Mouse (Mus musculus): Measurements from ENCODE around the gene Mpv17l2. TPM values are rescaled to one million over a fixed set of nuclear protein-coding genes. Genes with fewer than 3 reads are reported as not detected.

Mpv17l2 gene
- polyA plus RNA-seq, 1 experiment from 2014 or later, result 34.5 TPM

- Histone ChIP-seq H3K4me1 (no peaks in the 10 kb centered on the region), H3K36me3 (replicated peaks) (no peaks in the 10 kb centered on the region), H3K4me3 (replicated peaks) (no peak overlapping the region), H3K9me3 (no peaks in the 10 kb centered on the region), H3K27me3 (peaks cover 21% of the 10 kb centered on the region), H3K27ac (no peak overlapping the region), H3K4me2 (no peak overlapping the region), H3K9ac (no peak overlapping the region)
- peak; percentile 60; the same call in 1 of the 2 replicates for ATAC-seq (ENCODE audit: low FRiP score)
- 9% methylated on average over 3 of the region's 3 CpGs for whole genome bisulfite sequencing
Measured at GRCm38 (mm10) chr8:70720739-70721138, 40.0 kb downstream of the Mpv17l2 start.

GRCm38 (mm10) chr8:70719796-70720270 is 40.9 kb downstream of the Mpv17l2 start:
- ATAC-seq (ENCODE audit: low FRiP score), result no peak
- no peaks in the 10 kb centered on the region for H3K4me1 ChIP-seq
- no peaks in the 10 kb centered on the region for H3K36me3 ChIP-seq (replicated peaks)
- H3K27me3 ChIP-seq, result peaks cover 29% of the 10 kb centered on the region
- H3K4me2 ChIP-seq, result no peak overlapping the region
- H3K27ac ChIP-seq, result no peak overlapping the region
- 73% methylated on average over 9 of the region's 9 CpGs for WGBS
- no peak overlapping the region for H3K4me3 ChIP-seq (replicated peaks)
- H3K9me3 ChIP-seq, result no peaks in the 10 kb centered on the region
- no peak overlapping the region for H3K9ac ChIP-seq

GRCm38 (mm10) chr8:70718297-70718696 is 42.4 kb downstream of the Mpv17l2 start, which contains the start of gene Gm3336:
Gm3336 (plus strand) TSS chr8:70718543.
- H3K9me3 ChIP-seq, result no peaks in the 10 kb centered on the region
- no peaks in the 10 kb centered on the region for H3K4me1 ChIP-seq
- peaks cover 24% of the 10 kb centered on the region for H3K27me3 ChIP-seq
- H3K4me3 ChIP-seq (replicated peaks), result no peak within 1 kb of the TSS
- no peak within 1 kb of the TSS for H3K9ac ChIP-seq
- ATAC-seq (ENCODE audit: low FRiP score), result 0 out of 2 replicates have a peak, but pooled peaks have one; percentile 25
- no peaks in the 10 kb centered on the region for H3K36me3 ChIP-seq (replicated peaks)
- no peak within 1 kb of the TSS for H3K4me2 ChIP-seq
- no peak within 1 kb of the TSS for H3K27ac ChIP-seq
- WGBS, result under 1% methylated on average over 18 of the region's 19 CpGs

DNA sequence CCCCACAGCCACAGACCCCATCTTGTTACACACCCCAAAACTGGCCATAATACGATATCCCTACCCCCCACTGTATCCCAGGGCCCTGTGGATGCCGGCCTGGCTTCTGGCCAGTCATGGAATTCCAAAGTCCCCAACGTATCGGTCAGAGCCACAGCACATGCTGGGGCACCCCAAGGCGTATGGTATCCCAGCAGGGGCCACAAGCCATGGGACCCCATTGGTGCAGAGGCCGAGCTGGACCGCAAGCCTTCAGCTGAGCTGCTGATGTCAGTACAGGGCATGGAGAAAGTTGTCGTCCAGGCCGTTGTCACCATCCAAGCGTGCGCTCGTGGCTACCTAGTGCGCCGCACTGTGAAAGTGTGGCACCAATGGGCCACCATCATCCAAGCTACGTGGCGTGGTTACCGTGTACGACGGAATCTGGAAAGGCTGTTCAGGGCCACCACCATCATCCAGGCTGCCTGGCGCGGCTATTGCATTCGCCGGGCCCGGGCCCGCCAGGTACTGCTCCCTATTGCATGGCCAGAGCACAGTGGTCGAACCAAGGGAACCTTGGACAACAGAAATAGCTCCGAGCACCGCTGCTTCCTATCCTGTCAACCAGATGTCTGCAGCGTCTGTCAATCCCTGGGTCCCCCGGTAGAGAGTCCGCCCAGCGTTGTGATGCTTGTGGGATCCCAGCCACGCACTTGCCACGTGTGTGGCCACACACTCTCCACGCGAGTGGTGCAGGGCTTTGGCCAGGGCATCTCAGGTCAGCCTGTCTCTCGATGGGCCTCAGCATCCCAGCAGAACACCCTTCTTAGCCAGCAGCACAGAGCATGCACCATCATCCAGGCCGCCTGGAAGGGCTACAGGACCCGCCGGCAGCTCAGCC is 44.0 kb downstream of the Mpv17l2 start:
- peaks cover 24% of the 10 kb centered on the region for H3K27me3 ChIP-seq
- 85% methylated on average over 40 of the region's 40 CpGs for WGBS
- no peak overlapping the region for H3K9ac ChIP-seq
- H3K4me2 ChIP-seq, result no peak overlapping the region
- H3K36me3 ChIP-seq (replicated peaks), result no peaks in the 10 kb centered on the region
- H3K4me3 ChIP-seq (replicated peaks), result no peak overlapping the region
- no peak for ATAC-seq (ENCODE audit: low FRiP score)
- no peak overlapping the region for H3K27ac ChIP-seq
- no peaks in the 10 kb centered on the region for H3K4me1 ChIP-seq
- H3K9me3 ChIP-seq, result no peaks in the 10 kb centered on the region

- Histone ChIP-seq H3K9ac (no peak overlapping the region), H3K36me3 (replicated peaks) (no peaks in the 10 kb centered on the region)
- no peak for ATAC-seq (ENCODE audit: low FRiP score)
Measured at GRCm38 (mm10) chr8:70715086-70715485, 45.7 kb downstream of the Mpv17l2 start.

DNA sequence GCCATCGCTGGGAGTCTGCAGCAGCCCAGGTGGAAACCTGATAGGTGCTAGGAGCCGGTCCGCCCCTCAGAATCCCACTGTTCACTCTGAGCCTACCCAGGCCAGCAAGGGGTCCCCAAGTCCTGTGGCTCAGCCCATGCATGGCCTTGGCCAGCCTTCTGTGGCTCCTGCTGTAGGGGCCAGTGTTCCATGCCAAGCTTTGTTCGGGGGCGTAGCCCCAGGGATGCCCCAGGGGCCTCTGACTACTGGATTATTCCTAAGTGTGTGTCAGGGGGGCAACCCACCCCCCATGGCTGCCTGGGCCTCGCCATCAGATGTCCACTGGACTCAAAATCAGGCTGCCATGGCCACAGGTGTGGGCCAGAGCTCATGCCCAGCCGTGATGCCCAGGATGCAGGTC is 46.8 kb downstream of the Mpv17l2 start:
- Histone ChIP-seq H3K36me3 (replicated peaks) (no peaks in the 10 kb centered on the region), H3K27me3 (peaks cover 12% of the 10 kb centered on the region), H3K4me2 (no peak overlapping the region), H3K9me3 (no peaks in the 10 kb centered on the region), H3K27ac (no peak overlapping the region), H3K4me3 (replicated peaks) (no peak overlapping the region), H3K9ac (no peak overlapping the region), H3K4me1 (no peaks in the 10 kb centered on the region)
- no peak for ATAC-seq (ENCODE audit: low FRiP score)
- 80% methylated on average over 7 of the region's 7 CpGs for WGBS

More at GRCm38 (mm10) chr8:70715086-70715485, 45.7 kb downstream of the Mpv17l2 start:
- WGBS, result 76% methylated on average over 2 of the region's 2 CpGs
- no peak overlapping the region for H3K27ac ChIP-seq
- H3K27me3 ChIP-seq, result peaks cover 20% of the 10 kb centered on the region
- no peaks in the 10 kb centered on the region for H3K4me1 ChIP-seq
- no peaks in the 10 kb centered on the region for H3K9me3 ChIP-seq
- H3K4me3 ChIP-seq (replicated peaks), result no peak overlapping the region
- H3K4me2 ChIP-seq, result no peak overlapping the region

DNA sequence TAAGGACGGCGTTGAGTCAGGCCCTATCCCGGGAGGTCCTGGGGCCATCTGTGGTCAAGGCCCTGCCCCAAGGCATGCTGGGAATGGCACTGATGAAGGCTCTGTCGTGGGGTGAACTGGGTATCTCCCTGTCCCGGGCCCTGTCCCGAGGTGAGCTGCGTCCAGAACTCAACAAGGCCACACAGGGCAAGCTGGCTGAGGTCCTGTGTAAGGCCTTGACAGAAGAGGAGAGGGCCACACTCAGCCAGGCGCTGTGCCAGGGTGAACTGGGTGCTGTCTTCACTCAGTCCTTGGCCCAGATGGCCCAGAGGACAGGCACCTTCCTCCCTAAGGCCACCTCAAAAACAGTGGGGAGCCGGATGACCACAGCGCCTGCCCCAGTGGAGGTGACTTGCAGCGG is 49.7 kb downstream of the Mpv17l2 start:
- no peak overlapping the region for H3K27ac ChIP-seq

DNA sequence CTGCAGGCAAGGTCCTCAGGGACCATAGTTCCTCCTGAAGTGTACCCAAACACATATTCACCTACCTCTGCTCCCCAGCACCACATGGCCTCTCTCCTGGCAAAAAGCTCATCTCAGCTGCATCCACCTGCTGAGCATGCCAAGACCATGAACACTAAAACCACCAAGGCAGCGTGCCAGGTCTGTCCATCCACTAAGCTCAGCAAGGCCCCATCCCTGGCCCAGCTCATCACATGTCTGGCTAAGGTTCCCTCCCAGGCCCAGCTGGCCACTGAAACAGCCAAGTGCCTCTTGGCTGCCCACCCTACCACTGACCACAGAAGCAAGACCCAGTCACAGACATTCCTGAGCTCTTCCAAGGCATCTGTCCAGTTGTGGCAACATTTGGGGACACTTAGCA is 50.5 kb downstream of the Mpv17l2 start:
- no peak overlapping the region for H3K4me2 ChIP-seq
- 95% methylated on average over 1 of the region's 1 CpGs for WGBS
- no peaks in the 10 kb centered on the region for H3K9me3 ChIP-seq
- H3K27ac ChIP-seq, result no peak overlapping the region
- H3K27me3 ChIP-seq, result 0 out of 2 replicates have a peak, but pooled peaks cover 3% of the 10 kb centered on the region
- no peak for ATAC-seq (ENCODE audit: low FRiP score)
- H3K4me1 ChIP-seq, result no peaks in the 10 kb centered on the region
- H3K9ac ChIP-seq, result no peak overlapping the region
- H3K4me3 ChIP-seq (replicated peaks), result no peak overlapping the region
- H3K36me3 ChIP-seq (replicated peaks), result no peaks in the 10 kb centered on the region

More for the DNA sequence above, 49.7 kb downstream of the Mpv17l2 start:
- Histone ChIP-seq H3K4me2 (no peak overlapping the region), H3K36me3 (replicated peaks) (no peaks in the 10 kb centered on the region), H3K4me1 (no peaks in the 10 kb centered on the region), H3K9ac (no peak overlapping the region), H3K9me3 (no peaks in the 10 kb centered on the region), H3K4me3 (replicated peaks) (no peak overlapping the region), H3K27me3 (0 out of 2 replicates have a peak, but pooled peaks cover 8% of the 10 kb centered on the region)
- ATAC-seq (ENCODE audit: low FRiP score), result no peak
- 84% methylated on average over 11 of the region's 11 CpGs for WGBS

- 89% methylated on average over 9 of the region's 9 CpGs for WGBS
- H3K4me1 ChIP-seq, result no peaks in the 10 kb centered on the region
Measured at GRCm38 (mm10) chr8:70709794-70710193, 51.0 kb downstream of the Mpv17l2 start.

More at GRCm38 (mm10) chr8:70709794-70710193, 51.0 kb downstream of the Mpv17l2 start:
- H3K27ac ChIP-seq, result no peak overlapping the region
- no peak overlapping the region for H3K9ac ChIP-seq
- H3K27me3 ChIP-seq, result no peaks in the 10 kb centered on the region
- no peaks in the 10 kb centered on the region for H3K9me3 ChIP-seq
- H3K4me2 ChIP-seq, result no peak overlapping the region
- no peaks in the 10 kb centered on the region for H3K36me3 ChIP-seq (replicated peaks)
- ATAC-seq (ENCODE audit: low FRiP score), result no peak
- no peak overlapping the region for H3K4me3 ChIP-seq (replicated peaks)

Small RNAs within 50 kb of the gene (microRNA-seq; reads per million reads assigned to microRNA genes)
- not detected for gene Mir7240

Other genes starting within 250 kb of the Mpv17l2 start
- 309 and 314 TPM in 2 replicates for gene Fkbp8, start 233.2 kb downstream of the Mpv17l2 start, polyA plus RNA-seq (2016; fragmentation: Nextera tagmentation; extraction: Ambion mirVana)
- 45.6 and 50.8 TPM in 2 replicates for gene Kxd1, start 233.0 kb downstream of the Mpv17l2 start, polyA plus RNA-seq (2016; fragmentation: Nextera tagmentation; extraction: Ambion mirVana)
- gene Ell, start 221.5 kb downstream of the Mpv17l2 start, polyA plus RNA-seq (2016; fragmentation: Nextera tagmentation; extraction: Ambion mirVana), result 18.8 and 19.9 TPM in 2 replicates
- gene Isyna1, start 166.6 kb downstream of the Mpv17l2 start, polyA plus RNA-seq (2016; fragmentation: Nextera tagmentation; extraction: Ambion mirVana), result 101 and 107 TPM in 2 replicates
- gene Ssbp4, start 152.1 kb downstream of the Mpv17l2 start, polyA plus RNA-seq (2016; fragmentation: Nextera tagmentation; extraction: Ambion mirVana), result 97.4 and 106 TPM in 2 replicates
- 0.31 and 0.45 TPM in 2 replicates for gene Lrrc25, start 144.8 kb downstream of the Mpv17l2 start, polyA plus RNA-seq (2016; fragmentation: Nextera tagmentation; extraction: Ambion mirVana)
- 0.14 TPM in 1 of 2 replicates, not detected in the other for gene Gdf15, start 128.5 kb downstream of the Mpv17l2 start, polyA plus RNA-seq (2016; fragmentation: Nextera tagmentation; extraction: Ambion mirVana)
- 69.3 and 70.4 TPM in 2 replicates for gene Pgpep1, start 100.6 kb downstream of the Mpv17l2 start, polyA plus RNA-seq (2016; fragmentation: Nextera tagmentation; extraction: Ambion mirVana)
- gene Lsm4, start 87.7 kb downstream of the Mpv17l2 start, polyA plus RNA-seq (2016; fragmentation: Nextera tagmentation; extraction: Ambion mirVana), result 259 and 275 TPM in 2 replicates
- 153 and 165 TPM in 2 replicates for gene Jund, start 62.0 kb downstream of the Mpv17l2 start, polyA plus RNA-seq (2016; fragmentation: Nextera tagmentation; extraction: Ambion mirVana)
- gene Iqcn, start 57.5 kb downstream of the Mpv17l2 start, polyA plus RNA-seq (2016; fragmentation: Nextera tagmentation; extraction: Ambion mirVana), result 0.04 and 0.10 TPM in 2 replicates
- not detected in 2 replicates for gene Gm3336, start 42.4 kb downstream of the Mpv17l2 start, polyA plus RNA-seq (2016; fragmentation: Nextera tagmentation; extraction: Ambion mirVana)
- 0.14 and 0.17 TPM in 2 replicates for gene Pde4c, start 37.2 kb downstream of the Mpv17l2 start, polyA plus RNA-seq (2016; fragmentation: Nextera tagmentation; extraction: Ambion mirVana)
- 87.8 and 95.4 TPM in 2 replicates for gene Rab3a, start 6.3 kb downstream of the Mpv17l2 start, polyA plus RNA-seq (2016; fragmentation: Nextera tagmentation; extraction: Ambion mirVana)
- gene Pik3r2, start 15.8 kb upstream of the Mpv17l2 start, polyA plus RNA-seq (2016; fragmentation: Nextera tagmentation; extraction: Ambion mirVana), result 72.7 and 79.1 TPM in 2 replicates
- gene Mast3, start 44.1 kb upstream of the Mpv17l2 start, polyA plus RNA-seq (2016; fragmentation: Nextera tagmentation; extraction: Ambion mirVana), result 14.5 and 16.8 TPM in 2 replicates
- gene Il12rb1, start 47.5 kb upstream of the Mpv17l2 start, polyA plus RNA-seq (2016; fragmentation: Nextera tagmentation; extraction: Ambion mirVana), result not detected in 2 replicates
- gene Arrdc2, start 78.8 kb upstream of the Mpv17l2 start, polyA plus RNA-seq (2016; fragmentation: Nextera tagmentation; extraction: Ambion mirVana), result 5.6 and 8.2 TPM in 2 replicates
- 14.4 and 16.3 TPM in 2 replicates for gene Kcnn1, start 102.3 kb upstream of the Mpv17l2 start, polyA plus RNA-seq (2016; fragmentation: Nextera tagmentation; extraction: Ambion mirVana)
- gene Ccdc124, start 113.0 kb upstream of the Mpv17l2 start, polyA plus RNA-seq (2016; fragmentation: Nextera tagmentation; extraction: Ambion mirVana), result 154 and 159 TPM in 2 replicates
- 0.49 and 0.67 TPM in 2 replicates for gene Slc5a5, start 131.8 kb upstream of the Mpv17l2 start, polyA plus RNA-seq (2016; fragmentation: Nextera tagmentation; extraction: Ambion mirVana)
- gene Rpl18a, start 136.5 kb upstream of the Mpv17l2 start, polyA plus RNA-seq (2016; fragmentation: Nextera tagmentation; extraction: Ambion mirVana), result 2,624 and 2,770 TPM in 2 replicates
- 61.4 and 61.6 TPM in 2 replicates for gene Map1s, start 145.0 kb upstream of the Mpv17l2 start, polyA plus RNA-seq (2016; fragmentation: Nextera tagmentation; extraction: Ambion mirVana)

Measured in forebrain, embryonic 12.5 days (tissue).